Mouse (Mus musculus) intestine, embryonic 16.5 days (tissue): ENCODE results near the gene Caly. TPM values are rescaled to one million over a fixed set of nuclear protein-coding genes. Genes with fewer than 3 reads are reported as not detected.
A peak's percentile ranks its signal among the peaks of the same experiment; 100 is the strongest.

Source experiments
- ATAC-seq: fragments of 200-750 bp; cut with Nextera tagmentation; 2 replicates; pipeline ENCODE4 v1.8.0; 2017; ENCODE audit warnings: moderate TSS enrichment, moderate library complexity
- H3K27ac ChIP-seq: fragments of 300-500 bp; sonication (generic); 2 replicates; pipeline ENCODE4 v1.5.1; 2014; ENCODE audit warnings: mild to moderate bottlenecking, low read length
- H3K27me3 ChIP-seq: fragments of 300-500 bp; sonication (generic); replicated peaks from 2 replicates; pipeline ENCODE4 v1.6.1; 2014; ENCODE audit warnings: low read length, control low read depth, mixed read lengths; ENCODE audit not compliant: control insufficient read depth, insufficient read depth
- H3K36me3 ChIP-seq: fragments of 300-500 bp; sonication (generic); 2 replicates; pipeline ENCODE4 v1.6.1; 2014; ENCODE audit warnings: low read length, control low read depth; ENCODE audit not compliant: control insufficient read depth, insufficient read depth
- H3K4me1 ChIP-seq: fragments of 300-500 bp; sonication (generic); 2 replicates; pipeline ENCODE4 v1.6.1; 2014; ENCODE audit warnings: low read length, control low read depth, mixed read lengths; ENCODE audit not compliant: control insufficient read depth, insufficient read depth
- H3K4me2 ChIP-seq: fragments of 300-500 bp; sonication (generic); 2 replicates; pipeline ENCODE4 v1.6.1; 2014; ENCODE audit warnings: low read depth, low read length, control low read depth
- H3K4me3 ChIP-seq: fragments of 300-500 bp; sonication (generic); 2 replicates; pipeline ENCODE4 v1.5.1; 2014; ENCODE audit warnings: mild to moderate bottlenecking, low read length
- H3K9ac ChIP-seq: fragments of 300-500 bp; sonication (generic); 2 replicates; pipeline ENCODE4 v1.6.1; 2014; ENCODE audit warnings: low read depth, low read length
- H3K9me3 ChIP-seq: fragments of 300-500 bp; sonication (generic); 2 replicates; pipeline ENCODE4 v1.6.1; 2016; ENCODE audit warnings: low read length, control low read depth; ENCODE audit not compliant: control insufficient read depth
- WGBS: fragments of 180-500 bp; shearing (Covaris S2); extraction: QIAGEN DNeasy Blood & Tissue Kit; methylation state at CpG from one replicate; pipeline ENCODE4 v1.1.7; 2014; 5-methylcytosine and 5-hydroxymethylcytosine counted together
- polyA plus RNA-seq: library from polyadenylated mRNA; unstranded; fragments of >200 nt; fragmentation: Nextera tagmentation; extraction: Ambion mirVana; gene quantifications from 2 replicates; pipeline ENCODE4 v1.2.1, GENCODE M21; 2015

Gene Caly
- polyA plus RNA-seq, 1 experiment from 2014 or later: 3.0 TPM

GRCm38 (mm10) chr7:140070042-140070711 lies 12.2 kb downstream of the Caly start:
- no peaks in the 10 kb centered on the region for H3K9me3 ChIP-seq
- no peaks in the 10 kb centered on the region for H3K36me3 ChIP-seq
- H3K4me1 ChIP-seq: no peaks in the 10 kb centered on the region; the same call in 1 of the 2 replicates
- ATAC-seq: 0 out of 2 replicates have a peak, but pooled peaks have one; percentile 28
- peak overlapping the region; percentile 47 for H3K4me2 ChIP-seq
- peak overlapping the region; percentile 54 for H3K9ac ChIP-seq
- H3K27me3 ChIP-seq: no peaks in the 10 kb centered on the region
- H3K27ac ChIP-seq: no peak overlapping the region
- peak overlapping the region; percentile 35 for H3K4me3 ChIP-seq
- WGBS: 31% methylated on average over 39 of the region's 39 CpGs

- Histone ChIP-seq H3K4me1 (no peaks in the 10 kb centered on the region; the same call in 1 of the 2 replicates), H3K27me3 (peaks cover 20% of the 10 kb centered on the region), H3K36me3 (no peaks in the 10 kb centered on the region), H3K4me2 (no peak overlapping the region), H3K27ac (no peak overlapping the region), H3K4me3 (no peak overlapping the region), H3K9me3 (no peaks in the 10 kb centered on the region), H3K9ac (no peak overlapping the region)
- no peak for ATAC-seq
- 58% methylated on average over 6 of the region's 6 CpGs for WGBS
Measured at GRCm38 (mm10) chr7:140067397-140067796, 15.0 kb downstream of the Caly start.

GRCm38 (mm10) chr7:140063092-140063491 lies 19.3 kb downstream of the Caly start:
- no peak overlapping the region for H3K4me3 ChIP-seq
- H3K9ac ChIP-seq: no peak overlapping the region
- no peak for ATAC-seq
- no peaks in the 10 kb centered on the region for H3K9me3 ChIP-seq
- H3K4me1 ChIP-seq: no peaks in the 10 kb centered on the region; the same call in none of the 2 replicates
- no peak overlapping the region for H3K4me2 ChIP-seq
- no peak overlapping the region for H3K27ac ChIP-seq
- H3K27me3 ChIP-seq: peaks cover 62% of the 10 kb centered on the region
- no peaks in the 10 kb centered on the region for H3K36me3 ChIP-seq
- 20% methylated on average over 7 of the region's 7 CpGs for WGBS

DNA sequence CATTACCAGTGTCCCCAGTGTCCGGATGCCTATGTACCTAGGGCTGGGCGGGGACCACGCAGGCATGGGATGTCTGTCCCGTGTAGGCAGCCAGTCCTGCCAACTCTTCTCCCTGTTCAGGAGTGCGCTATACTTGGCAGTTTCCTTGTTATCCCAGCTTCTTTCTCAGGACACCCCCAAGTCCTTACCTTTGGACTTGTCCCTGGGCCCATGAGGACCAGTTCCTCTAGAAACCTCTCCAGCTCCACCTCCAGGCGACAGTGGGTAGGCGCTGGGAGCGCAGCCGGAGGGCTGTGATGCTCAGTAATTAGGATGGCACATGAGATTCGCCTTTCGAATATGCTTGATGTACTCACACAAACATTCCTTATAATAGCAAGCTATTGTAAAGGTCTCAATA lies 20.0 kb downstream of the Caly start:
- Histone ChIP-seq H3K4me2 (no peak overlapping the region), H3K27ac (no peak overlapping the region), H3K4me1 (no peaks in the 10 kb centered on the region; the same call in none of the 2 replicates), H3K9ac (no peak overlapping the region), H3K9me3 (no peaks in the 10 kb centered on the region), H3K4me3 (no peak overlapping the region), H3K36me3 (no peaks in the 10 kb centered on the region), H3K27me3 (peaks cover 70% of the 10 kb centered on the region)
- peak; percentile 69 for ATAC-seq
- WGBS: 14% methylated on average over 11 of the region's 11 CpGs

- H3K27ac ChIP-seq: no peak overlapping the region
- WGBS: 4% methylated on average over 6 of the region's 6 CpGs
- H3K9ac ChIP-seq: no peak overlapping the region
- H3K4me1 ChIP-seq: no peaks in the 10 kb centered on the region; the same call in none of the 2 replicates
- ATAC-seq: 0 out of 2 replicates have a peak, but pooled peaks have one; percentile 8
- H3K4me3 ChIP-seq: peak overlapping the region; percentile 44
- H3K36me3 ChIP-seq: no peaks in the 10 kb centered on the region
- no peaks in the 10 kb centered on the region for H3K9me3 ChIP-seq
- H3K4me2 ChIP-seq: peak overlapping the region; percentile 82; the same call in 1 of the 2 replicates
- peaks cover 74% of the 10 kb centered on the region for H3K27me3 ChIP-seq
Measured at GRCm38 (mm10) chr7:140061832-140062130, 20.6 kb downstream of the Caly start.

DNA sequence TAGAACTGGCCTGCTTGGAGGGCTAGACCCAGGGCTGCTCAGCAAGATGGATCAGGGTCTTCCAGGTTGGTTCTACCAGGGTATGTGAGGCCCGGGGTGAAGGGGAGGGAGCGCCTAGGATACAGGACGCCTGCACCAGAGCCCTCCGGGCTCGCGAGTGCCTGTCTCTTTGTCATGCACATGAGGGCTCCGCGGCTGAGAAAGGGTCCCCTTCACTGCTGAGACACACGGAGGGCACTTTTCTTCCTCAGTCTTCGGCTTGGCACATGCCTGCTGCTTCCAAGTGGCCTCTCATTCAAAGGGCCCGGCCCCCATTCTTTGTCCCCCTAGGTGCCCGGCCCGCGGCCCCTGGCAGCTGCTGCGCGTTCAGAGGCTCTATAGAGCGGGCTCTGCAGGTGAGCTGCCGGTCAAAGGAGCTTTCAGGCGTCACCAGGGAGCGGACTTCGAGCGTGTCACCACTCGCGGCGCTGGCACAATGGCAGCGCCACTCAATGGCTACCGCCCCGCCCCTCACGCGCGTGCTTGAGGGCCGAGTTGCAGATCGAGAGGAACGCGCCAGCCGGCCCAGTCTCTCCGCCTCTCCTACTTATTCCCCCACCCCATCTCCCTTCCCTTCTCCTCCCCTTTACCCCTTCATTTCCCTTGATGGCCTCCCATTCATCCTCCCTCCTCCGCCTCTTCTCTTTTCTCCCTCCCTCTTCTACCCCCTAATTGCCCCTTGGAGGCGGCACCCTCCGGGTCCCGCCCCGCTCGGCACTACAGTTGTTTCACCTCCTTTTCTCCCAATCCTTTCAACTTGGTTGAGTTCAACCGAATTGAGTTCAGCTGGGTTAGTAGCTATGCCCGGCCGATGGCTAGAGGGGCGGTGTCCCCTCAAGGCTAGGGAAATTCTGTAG lies 21.2 kb downstream of the Caly start:
- H3K4me1 ChIP-seq: no peaks in the 10 kb centered on the region; the same call in none of the 2 replicates
- peak overlapping the region; percentile 39; the same call in 1 of the 2 replicates for H3K9ac ChIP-seq
- peak overlapping the region; percentile 82 for H3K4me2 ChIP-seq
- no peak overlapping the region for H3K27ac ChIP-seq
- ATAC-seq: peak; percentile 34
- H3K4me3 ChIP-seq: peak overlapping the region; percentile 44
- H3K9me3 ChIP-seq: no peaks in the 10 kb centered on the region
- peaks cover 75% of the 10 kb centered on the region for H3K27me3 ChIP-seq
- WGBS: 2% methylated on average over 47 of the region's 47 CpGs
- H3K36me3 ChIP-seq: no peaks in the 10 kb centered on the region

- no peak overlapping the region for H3K4me3 ChIP-seq
- peaks cover 78% of the 10 kb centered on the region for H3K27me3 ChIP-seq
- WGBS: 43% methylated on average over 4 of the region's 4 CpGs
- H3K4me1 ChIP-seq: no peaks in the 10 kb centered on the region; the same call in none of the 2 replicates
- no peaks in the 10 kb centered on the region for H3K36me3 ChIP-seq
- no peaks in the 10 kb centered on the region for H3K9me3 ChIP-seq
- no peak overlapping the region for H3K27ac ChIP-seq
- H3K9ac ChIP-seq: no peak overlapping the region
- ATAC-seq: no peak
- H3K4me2 ChIP-seq: no peak overlapping the region
Measured at GRCm38 (mm10) chr7:140059601-140060000, 22.7 kb downstream of the Caly start.

GRCm38 (mm10) chr7:140058528-140058927 lies 23.8 kb downstream of the Caly start:
- H3K4me2 ChIP-seq: peak overlapping the region; percentile 82
- WGBS: 27% methylated on average over 7 of the region's 7 CpGs
- H3K27me3 ChIP-seq: peaks cover 68% of the 10 kb centered on the region
- no peak overlapping the region for H3K27ac ChIP-seq
- H3K9me3 ChIP-seq: no peaks in the 10 kb centered on the region
- peak overlapping the region; percentile 64 for H3K9ac ChIP-seq
- no peaks in the 10 kb centered on the region for H3K36me3 ChIP-seq
- peak overlapping the region; percentile 51 for H3K4me3 ChIP-seq
- ATAC-seq: no peak
- H3K4me1 ChIP-seq: no peaks in the 10 kb centered on the region; the same call in none of the 2 replicates
